Mouse (Mus musculus) intestine, embryonic 14.5 days (tissue): ENCODE results near the gene Ovol2. TPM values are rescaled to one million over a fixed set of nuclear protein-coding genes. Genes with fewer than 3 reads are reported as not detected.

Experiments
- polyA plus RNA-seq: library from polyadenylated mRNA; unstranded; fragments of >200 nt; fragmentation: Nextera tagmentation; extraction: Ambion mirVana; gene quantifications from 2 replicates; pipeline ENCODE4 v1.2.1, GENCODE M21; 2014

Ovol2 gene
- polyA plus RNA-seq, 1 experiment from 2014 or later = 0.95 TPM

Other genes with a start within 250 kb of the Ovol2 start
- gene Mgme1, start 61.5 kb downstream of the Ovol2 start, polyA plus RNA-seq = 21.1 and 22.9 TPM in 2 replicates
- gene Snx5, start 61.2 kb downstream of the Ovol2 start, polyA plus RNA-seq = 134 and 139 TPM in 2 replicates
- 43.8 and 43.9 TPM in 2 replicates for gene Kat14, start 36.8 kb upstream of the Ovol2 start, polyA plus RNA-seq
- 2.2 TPM in 2 replicates for gene Pet117, start 36.9 kb upstream of the Ovol2 start, polyA plus RNA-seq
- 0.82 and 2.2 TPM in 2 replicates for gene Dzank1, start 195.3 kb upstream of the Ovol2 start, polyA plus RNA-seq
- gene Polr3f, start 195.6 kb upstream of the Ovol2 start, polyA plus RNA-seq = 23.5 and 27.7 TPM in 2 replicates
- gene Rbbp9, start 218.7 kb upstream of the Ovol2 start, polyA plus RNA-seq = 58.8 and 64.3 TPM in 2 replicates
- 84.9 and 92.7 TPM in 2 replicates for gene Sec23b, start 224.1 kb upstream of the Ovol2 start, polyA plus RNA-seq